Mouse (Mus musculus): ENCODE results near the gene Mgat3. TPM values are rescaled to one million over a fixed set of nuclear protein-coding genes. Genes with fewer than 3 reads are reported as not detected.

Gene Mgat3
- polyA plus RNA-seq, 1 experiment from 2014 or later = 1.4 TPM

- ATAC-seq (ENCODE audit: insufficient number of reproducible peaks, low FRiP score) = no peak
- Histone ChIP-seq H3K27ac (ENCODE audit: poor library complexity, severe bottlenecking) (no peak overlapping the region), H3K4me2 (no peak overlapping the region), H3K4me3 (no peak overlapping the region), H3K27me3 (replicated peaks) (no peaks in the 10 kb centered on the region), H3K36me3 (peaks cover 39% of the 10 kb centered on the region), H3K4me1 (replicated peaks) (peaks cover 41% of the 10 kb centered on the region), H3K9me3 (replicated peaks) (no peaks in the 10 kb centered on the region), H3K9ac (no peak overlapping the region)
- WGBS = 84% methylated on average over 7 of the region's 7 CpGs
These were observed 87.6 kb downstream of the Mgat3 start for GRCm38 (mm10) chr15:80261100-80261499.

- peak; percentile 90 for ATAC-seq (ENCODE audit: insufficient number of reproducible peaks, low FRiP score)
- H3K4me1 ChIP-seq (replicated peaks) = peaks cover 23% of the 10 kb centered on the region
- peaks cover 16% of the 10 kb centered on the region for H3K36me3 ChIP-seq
- H3K27ac ChIP-seq (ENCODE audit: poor library complexity, severe bottlenecking) = 0 out of 2 replicates have a peak within 1 kb of the TSS, but pooled peaks have one; percentile 26
- H3K27me3 ChIP-seq (replicated peaks) = 0 out of 2 replicates have a peak, but pooled peaks cover 5% of the 10 kb centered on the region
- H3K9me3 ChIP-seq (replicated peaks) = no peaks in the 10 kb centered on the region
- H3K4me2 ChIP-seq = peak within 1 kb of the TSS; percentile 81
- WGBS = under 1% methylated on average over 66 of the region's 66 CpGs
- H3K4me3 ChIP-seq = peak within 1 kb of the TSS; percentile 90
- H3K9ac ChIP-seq = peak within 1 kb of the TSS; percentile 94
These were observed 90.4 kb downstream of the Mgat3 start, which contains the start of gene Rps19bp1 for GRCm38 (mm10) chr15:80263610-80264575. Gene Rps19bp1, minus strand, starts transcription at chr15:80264315.

Other genes with a start within 250 kb of the Mgat3 start
- gene Cbx7, start 202.6 kb upstream of the Mgat3 start, polyA plus RNA-seq (2016; fragmentation: Nextera tagmentation; extraction: Ambion mirVana) = 1.4 and 1.7 TPM in 2 replicates
- gene Pdgfb, start 158.7 kb upstream of the Mgat3 start, polyA plus RNA-seq (2016; fragmentation: Nextera tagmentation; extraction: Ambion mirVana) = 1.7 and 2.3 TPM in 2 replicates
- 17.2 and 19.0 TPM in 2 replicates for gene Syngr1, start 82.4 kb upstream of the Mgat3 start, polyA plus RNA-seq (2016; fragmentation: Nextera tagmentation; extraction: Ambion mirVana)
- gene Rpl3, start 81.9 kb upstream of the Mgat3 start, polyA plus RNA-seq (2016; fragmentation: Nextera tagmentation; extraction: Ambion mirVana) = 601 and 631 TPM in 2 replicates
- 30.5 TPM in 2 replicates for gene Tab1, start 40.6 kb upstream of the Mgat3 start, polyA plus RNA-seq (2016; fragmentation: Nextera tagmentation; extraction: Ambion mirVana)
- gene Mief1, start 60.3 kb downstream of the Mgat3 start, polyA plus RNA-seq (2016; fragmentation: Nextera tagmentation; extraction: Ambion mirVana) = 31.4 and 33.2 TPM in 2 replicates
- gene AC140267.1, start 62.1 kb downstream of the Mgat3 start, polyA plus RNA-seq (2016; fragmentation: Nextera tagmentation; extraction: Ambion mirVana) = 4.0 TPM in 1 of 2 replicates, not detected in the other
- 76.4 and 79.9 TPM in 2 replicates for gene Atf4, start 81.5 kb downstream of the Mgat3 start, polyA plus RNA-seq (2016; fragmentation: Nextera tagmentation; extraction: Ambion mirVana)
- gene Rps19bp1, start 90.6 kb downstream of the Mgat3 start, polyA plus RNA-seq (2016; fragmentation: Nextera tagmentation; extraction: Ambion mirVana) = 37.9 and 42.4 TPM in 2 replicates
- not detected in 2 replicates for gene Cacna1i, start 113.5 kb downstream of the Mgat3 start, polyA plus RNA-seq (2016; fragmentation: Nextera tagmentation; extraction: Ambion mirVana)